Mouse (Mus musculus) kidney, postnatal 14 days (tissue): ENCODE data around the gene Gm33543.
A peak's percentile ranks its signal among the peaks of the same experiment; 100 is the strongest.

Source experiments
- DNase-seq: peaks from one replicate; pipeline ENCODE4 v3.0.0; 2022; ENCODE audit warnings: mixed read lengths

Gene Gm33543

GRCm38 (mm10) chr10:95842789-95843637 lies at the start of gene Gm33543:
TSS of gene Gm33543 (minus strand) at chr10:95842930.
- peak; percentile 55 for DNase-seq

GRCm38 (mm10) chr10:95892132-95892531 lies 49.4 kb upstream of the Gm33543 start:
- no peak for DNase-seq

GRCm38 (mm10) chr10:95891214-95891960 lies 48.7 kb upstream of the Gm33543 start:
- no peak for DNase-seq

GRCm38 (mm10) chr10:95883761-95884517 lies 41.2 kb upstream of the Gm33543 start:
- no peak for DNase-seq

GRCm38 (mm10) chr10:95882036-95882435 lies 39.3 kb upstream of the Gm33543 start:
- DNase-seq, result no peak

GRCm38 (mm10) chr10:95879983-95880934 lies 37.5 kb upstream of the Gm33543 start:
- DNase-seq, result no peak

GRCm38 (mm10) chr10:95870782-95871181 lies 28.1 kb upstream of the Gm33543 start:
- DNase-seq, result no peak

GRCm38 (mm10) chr10:95868348-95868747 lies 25.6 kb upstream of the Gm33543 start:
- no peak for DNase-seq

GRCm38 (mm10) chr10:95867596-95867995 lies 24.9 kb upstream of the Gm33543 start:
- no peak for DNase-seq

GRCm38 (mm10) chr10:95864349-95865124 lies 21.8 kb upstream of the Gm33543 start:
- DNase-seq, result peak; percentile 41

- DNase-seq, result no peak
Observed at GRCm38 (mm10) chr10:95862664-95863063, 19.9 kb upstream of the Gm33543 start.

GRCm38 (mm10) chr10:95858164-95858563 lies 15.4 kb upstream of the Gm33543 start:
- peak; percentile 38 for DNase-seq

GRCm38 (mm10) chr10:95855411-95855810 lies 12.7 kb upstream of the Gm33543 start:
- DNase-seq, result peak; percentile 15

- DNase-seq, result no peak
Observed at GRCm38 (mm10) chr10:95850504-95850903, 7.8 kb upstream of the Gm33543 start.

- DNase-seq, result no peak
Observed at GRCm38 (mm10) chr10:95846739-95847138, 4.0 kb upstream of the Gm33543 start.

- no peak for DNase-seq
Observed at GRCm38 (mm10) chr10:95846281-95846680, 3.6 kb upstream of the Gm33543 start.

- no peak for DNase-seq
Observed at GRCm38 (mm10) chr10:95843878-95844277, 1.1 kb upstream of the Gm33543 start.

- no peak for DNase-seq
Observed at GRCm38 (mm10) chr10:95841241-95841640, 1.5 kb downstream of the Gm33543 start.

GRCm38 (mm10) chr10:95839803-95840202 lies 2.9 kb downstream of the Gm33543 start:
- peak; percentile 32 for DNase-seq

GRCm38 (mm10) chr10:95839036-95839435 lies 3.7 kb downstream of the Gm33543 start:
- DNase-seq, result no peak
